Mouse (Mus musculus) MEL (cell line): Measurements from ENCODE around the gene Arl13a. TPM values are rescaled to one million over a fixed set of nuclear protein-coding genes. Genes with fewer than 3 reads are reported as not detected.
A peak's percentile ranks its signal among the peaks of the same experiment; 100 is the strongest.

Source experiments
- DNase-seq: peaks from one replicate; pipeline ENCODE4 v3.0.0; 2011; ENCODE audit warnings: low read depth, low spot score
- H3K27ac ChIP-seq: 2 replicates; pipeline ENCODE4 v1.5.1; 2012; ENCODE audit warnings: low read depth, mild to moderate bottlenecking, control low read depth, low read length, moderate library complexity; ENCODE audit not compliant: control insufficient read depth
- H3K27me3 ChIP-seq, 2 experiments: fragments of 150-350 bp in 1 of 2; sonication (generic) in 1 of 2; 2 replicates each; pipeline ENCODE4 v1.6.1; 2012; ENCODE audit warnings: low read length in 2 of 2, mild to moderate bottlenecking in 2 of 2, improper control_type of control experiment in 1 of 2, moderate library complexity in 1 of 2; ENCODE audit not compliant: insufficient read depth in 2 of 2, control insufficient read depth in 1 of 2
- H3K36me3 ChIP-seq, 2 experiments: 2 replicates each; pipeline ENCODE4 v1.6.1; 2012 to 2014; ENCODE audit warnings: low read length in 2 of 2, improper control_type of control experiment in 1 of 2, inconsistent platforms in 1 of 2, mild to moderate bottlenecking in 1 of 2; ENCODE audit not compliant: insufficient read depth in 2 of 2, control insufficient read depth in 1 of 2
- H3K4me1 ChIP-seq, 2 experiments: fragments of 150-350 bp in 1 of 2; sonication (generic) in 1 of 2; 2 replicates each; pipeline ENCODE4 v1.6.1; 2012; ENCODE audit warnings: low read length in 2 of 2, improper control_type of control experiment in 1 of 2, mild to moderate bottlenecking in 1 of 2; ENCODE audit not compliant: insufficient read depth in 2 of 2, control insufficient read depth in 1 of 2
- H3K4me3 ChIP-seq, 2 experiments: fragments of 150-350 bp in 1 of 2; sonication (generic) in 1 of 2; 2 replicates each; pipeline ENCODE4 v1.5.1; 2012; ENCODE audit warnings: low read depth in 2 of 2, low read length in 2 of 2, mild to moderate bottlenecking in 2 of 2, moderate library complexity in 2 of 2, control low read depth in 1 of 2, improper control_type of control experiment in 1 of 2; ENCODE audit not compliant: control insufficient read depth in 1 of 2, insufficient read depth in 1 of 2
- H3K79me2 ChIP-seq: 2 replicates; pipeline ENCODE4 v1.6.1; 2012; ENCODE audit warnings: mild to moderate bottlenecking, low read length, moderate library complexity; ENCODE audit not compliant: control insufficient read depth, poor library complexity, insufficient read depth
- H3K9ac ChIP-seq: 2 replicates; pipeline ENCODE4 v1.6.1; 2012; ENCODE audit warnings: low read depth, mild to moderate bottlenecking, control low read depth, low read length, moderate library complexity; ENCODE audit not compliant: control insufficient read depth, poor library complexity, severe bottlenecking
- H3K9me3 ChIP-seq: fragments of 150-350 bp; sonication (generic); replicated peaks from 2 replicates; pipeline ENCODE4 v1.6.1; 2012; ENCODE audit warnings: mild to moderate bottlenecking, low read length, improper control_type of control experiment, moderate library complexity; ENCODE audit not compliant: insufficient read depth
- BHLHE40 ChIP-seq: IDR thresholded peaks from 2 replicates; pipeline ENCODE4 v1.6.1; 2012; ENCODE audit warnings: low read depth, mild to moderate bottlenecking, inconsistent platforms, low read length, improper control_type of control experiment, borderline replicate concordance
- CHD1 ChIP-seq: IDR thresholded peaks from 2 replicates; pipeline ENCODE4 v1.6.1; 2012; ENCODE audit warnings: low read depth, mild to moderate bottlenecking, inconsistent platforms, low read length, improper control_type of control experiment
- CHD2 ChIP-seq: IDR thresholded peaks from 2 replicates; pipeline ENCODE4 v1.6.1; 2011; ENCODE audit warnings: low read length, improper control_type of control experiment
- ELF1 ChIP-seq: IDR thresholded peaks from 2 replicates; pipeline ENCODE4 v1.6.1; 2014; ENCODE audit warnings: low read depth, mild to moderate bottlenecking, inconsistent platforms, low read length, improper control_type of control experiment, moderate library complexity
- EP300 ChIP-seq, 2 experiments: IDR thresholded peaks; 2 replicates each; pipeline ENCODE4 v1.6.1; 2011; ENCODE audit warnings: improper control_type of control experiment in 2 of 2, low read length in 2 of 2, low read depth in 1 of 2, mild to moderate bottlenecking in 1 of 2
- ETS1 ChIP-seq: IDR thresholded peaks from 2 replicates; pipeline ENCODE4 v1.6.1; 2012; ENCODE audit warnings: low read depth, mild to moderate bottlenecking, inconsistent platforms, low read length, improper control_type of control experiment, moderate library complexity
- GABPA ChIP-seq: IDR thresholded peaks from 2 replicates; pipeline ENCODE4 v1.6.1; 2012; ENCODE audit warnings: low read depth, mild to moderate bottlenecking, inconsistent platforms, low read length, improper control_type of control experiment, moderate library complexity
- GATA1 ChIP-seq: IDR thresholded peaks from 2 replicates; pipeline ENCODE4 v1.6.1; 2011; ENCODE audit warnings: low read depth, low read length, improper control_type of control experiment
- HCFC1 ChIP-seq: IDR thresholded peaks from 2 replicates; pipeline ENCODE4 v1.6.1; 2012; ENCODE audit warnings: low read depth, mild to moderate bottlenecking, inconsistent platforms, low read length, improper control_type of control experiment, moderate library complexity
- MAFK ChIP-seq: IDR thresholded peaks from 2 replicates; pipeline ENCODE4 v1.6.1; 2011; ENCODE audit warnings: low read depth, mild to moderate bottlenecking, low read length, improper control_type of control experiment, borderline replicate concordance
- MEF2A ChIP-seq: IDR thresholded peaks from 2 replicates; pipeline ENCODE4 v1.6.1; 2014; ENCODE audit warnings: low read depth, mild to moderate bottlenecking, inconsistent platforms, low read length, improper control_type of control experiment; ENCODE audit not compliant: poor library complexity, insufficient replicate concordance, severe bottlenecking; ENCODE audit errors: extremely low read depth
- MYB ChIP-seq: IDR thresholded peaks from 2 replicates; pipeline ENCODE4 v1.6.1; 2011; ENCODE audit warnings: mild to moderate bottlenecking, low read depth, low read length, improper control_type of control experiment
- MYC ChIP-seq: IDR thresholded peaks from 2 replicates; pipeline ENCODE4 v1.6.1; 2011; ENCODE audit warnings: low read depth, mild to moderate bottlenecking, low read length, improper control_type of control experiment, moderate library complexity
- NELFE ChIP-seq: IDR thresholded peaks from 2 replicates; pipeline ENCODE4 v1.6.1; 2011; ENCODE audit warnings: low read depth, low read length, improper control_type of control experiment
- NRF1 ChIP-seq: IDR thresholded peaks from 2 replicates; pipeline ENCODE4 v1.6.1; 2014; ENCODE audit warnings: low read depth, mild to moderate bottlenecking, inconsistent platforms, low read length, improper control_type of control experiment, moderate library complexity; ENCODE audit not compliant: poor library complexity, insufficient read depth, severe bottlenecking
- POLR2A ChIP-seq, 2 experiments: IDR thresholded peaks; 2 replicates each; pipeline ENCODE4 v1.6.1; 2011 to 2012; ENCODE audit warnings: low read length in 2 of 2, mild to moderate bottlenecking in 2 of 2, control low read depth in 1 of 2, improper control_type of control experiment in 1 of 2, low read depth in 1 of 2, moderate library complexity in 1 of 2; ENCODE audit not compliant: control insufficient read depth in 1 of 2, insufficient read depth in 1 of 2, poor library complexity in 1 of 2
- POLR2AphosphoS5 ChIP-seq: IDR thresholded peaks from 2 replicates; pipeline ENCODE4 v1.6.1; 2012; ENCODE audit warnings: low read depth, borderline replicate concordance, mild to moderate bottlenecking, inconsistent platforms, low read length, moderate library complexity, mixed read lengths
- RCOR1 ChIP-seq: IDR thresholded peaks from 2 replicates; pipeline ENCODE4 v1.6.1; 2012; ENCODE audit warnings: low read depth, mild to moderate bottlenecking, inconsistent platforms, low read length, improper control_type of control experiment
- SIN3A ChIP-seq: IDR thresholded peaks from 2 replicates; pipeline ENCODE4 v1.6.1; 2012; ENCODE audit warnings: low read length, improper control_type of control experiment, inconsistent platforms
- SMC3 ChIP-seq: IDR thresholded peaks from 2 replicates; pipeline ENCODE4 v1.6.1; 2011; ENCODE audit warnings: low read depth, low read length, improper control_type of control experiment
- TAL1 ChIP-seq: IDR thresholded peaks from 2 replicates; pipeline ENCODE4 v1.6.1; 2012; ENCODE audit warnings: mild to moderate bottlenecking, inconsistent platforms, low read length, moderate library complexity, mixed read lengths
- TBP ChIP-seq: IDR thresholded peaks from 2 replicates; pipeline ENCODE4 v1.8.0; 2011; ENCODE audit warnings: low read depth, low read length, improper control_type of control experiment
- TCF12 ChIP-seq: IDR thresholded peaks from 2 replicates; pipeline ENCODE4 v1.6.1; 2014; ENCODE audit warnings: low read depth, mild to moderate bottlenecking, inconsistent platforms, low read length, improper control_type of control experiment, moderate library complexity
- USF1 ChIP-seq: IDR thresholded peaks from 2 replicates; pipeline ENCODE4 v1.6.1; 2014; ENCODE audit warnings: low read depth, mild to moderate bottlenecking, inconsistent platforms, low read length, improper control_type of control experiment, moderate library complexity
- USF2 ChIP-seq, 2 experiments: IDR thresholded peaks; 2 replicates each; pipeline ENCODE4 v1.6.1; 2011 to 2012; ENCODE audit warnings: improper control_type of control experiment in 2 of 2, low read length in 2 of 2, borderline replicate concordance in 1 of 2, inconsistent platforms in 1 of 2, low read depth in 1 of 2, mild to moderate bottlenecking in 1 of 2; ENCODE audit not compliant: insufficient read depth in 1 of 2
- ZC3H11A ChIP-seq: IDR thresholded peaks from 2 replicates; pipeline ENCODE4 v1.6.1; 2012; ENCODE audit warnings: low read depth, mild to moderate bottlenecking, inconsistent platforms, low read length, improper control_type of control experiment
- ZNF384 ChIP-seq: IDR thresholded peaks from 2 replicates; pipeline ENCODE4 v1.6.1; 2012; ENCODE audit warnings: low read depth, mild to moderate bottlenecking, inconsistent platforms, low read length, improper control_type of control experiment
- polyA plus RNA-seq, 2 experiments: library from polyadenylated mRNA; stranded (reverse) in 1 of 2; unstranded in 1 of 2; fragments of >175 nt in 1 of 2; fragments of >200 nt in 1 of 2; gene quantifications; 2 replicates each; pipeline versions ENCODE4 v1.2.1 to v1.2.4; 2012; ENCODE audit warnings: low replicate concordance in 2 of 2, low read depth in 1 of 2; ENCODE audit not compliant: insufficient read length in 2 of 2, insufficient read depth in 1 of 2, missing spikeins in 1 of 2
- total RNA-seq: library from RNA; depleted of rRNA; stranded (reverse); fragments of 300-350 nt; gene quantifications from 2 replicates; pipeline ENCODE4 v1.2.3, GENCODE M21; 2012

Gene Arl13a
- total and polyA plus RNA-seq, 3 experiments = 0.25 TPM; not detected in 2

DNA sequence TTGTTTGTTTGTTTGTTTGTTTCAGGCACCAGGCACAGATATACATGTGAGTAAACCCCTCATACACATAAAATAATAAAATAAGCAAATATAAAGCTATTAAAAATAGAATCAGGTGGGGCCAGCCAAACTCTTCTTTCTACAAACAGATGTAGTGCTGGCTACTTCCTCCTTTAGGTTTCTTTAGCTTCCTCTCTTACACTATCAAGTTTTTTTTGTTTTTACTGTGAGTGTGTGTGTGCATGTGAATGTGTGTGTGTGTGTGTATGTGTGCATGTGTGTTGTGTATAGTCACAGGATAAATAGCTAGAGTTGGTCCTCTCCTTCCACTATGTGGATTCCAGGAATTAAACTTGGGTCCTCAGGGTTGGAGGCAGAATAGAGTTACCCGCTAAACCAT, 12.6 kb upstream of the Arl13a start:
- Histone ChIP-seq H3K79me2 (no peaks in the 10 kb centered on the region), H3K4me3 (no peak overlapping the region), H3K9me3 (no peaks in the 10 kb centered on the region), H3K4me1 (no peaks in the 10 kb centered on the region; a peak in 1 of 4 replicates), H3K36me3 (peaks cover 0 to 12% of the 10 kb centered on the region in 2 experiments; a peak in 2 of 4 replicates), H3K27ac (no peak overlapping the region), H3K9ac (no peak overlapping the region), H3K27me3 (no peaks in the 10 kb centered on the region)
- TF ChIP-seq BHLHE40 (no peak), MYC (no peak), TCF12 (no peak), CHD1 (no peak), EP300 (IDR thresholded peaks at IDR 0.05; ENCODE audit: low read depth in 1 of 2, low read length in 2 of 2) (peak; percentile 15 to 55; a peak in 1 of 4 replicates), RCOR1 (0 out of 2 replicates have a peak, but pooled peaks have one; percentile 16), NELFE (no peak), MEF2A (no peak), POLR2A (IDR thresholded peaks at IDR 0.05; ENCODE audit: control insufficient read depth in 1 of 2, insufficient read depth in 1 of 2, low read depth in 1 of 2, low read length in 2 of 2, poor library complexity in 1 of 2) (no peak), USF2 (IDR thresholded peaks at IDR 0.05; ENCODE audit: borderline replicate concordance in 1 of 2, insufficient read depth in 1 of 2, low read depth in 1 of 2, low read length in 2 of 2) (no peak), TBP (no peak), TAL1 (no peak), CHD2 (no peak), POLR2AphosphoS5 (no peak), ZNF384 (peak; percentile 91), SMC3 (no peak), ELF1 (0 out of 2 replicates have a peak, but pooled peaks have one; percentile 23), MYB (no peak), ZC3H11A (no peak)
- DNase-seq = peak; percentile 61

DNA sequence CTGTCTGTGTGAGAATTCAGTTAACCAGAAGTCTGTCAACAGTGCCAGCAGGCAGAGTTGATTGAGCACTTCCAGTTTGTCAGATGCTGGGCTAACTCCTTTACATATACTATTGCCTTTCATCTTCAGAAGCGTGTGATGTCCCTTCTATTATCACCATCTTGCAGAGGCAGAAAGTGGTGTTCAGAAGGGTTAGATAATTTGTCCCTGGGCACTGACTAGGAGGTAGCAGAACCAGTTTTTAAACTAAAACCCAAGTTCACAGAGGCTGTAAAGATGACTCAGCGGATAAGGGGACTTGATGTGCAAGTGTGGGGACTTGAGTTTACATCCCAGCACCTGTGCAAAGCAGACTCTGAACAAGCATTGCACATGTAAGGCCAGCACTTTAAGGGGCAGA, 21.2 kb downstream of the Arl13a start:
- H3K4me3 ChIP-seq = no peak overlapping the region
- peak; percentile 78 for DNase-seq

More for the DNA sequence above, 21.2 kb downstream of the Arl13a start:
- Histone ChIP-seq H3K4me1 (peaks cover 5 to 10% of the 10 kb centered on the region in 2 experiments; a peak in 3 of 4 replicates), H3K36me3 (peaks cover 0 to 12% of the 10 kb centered on the region in 2 experiments; a peak in 2 of 4 replicates), H3K27me3 (no peaks in the 10 kb centered on the region), H3K79me2 (no peaks in the 10 kb centered on the region), H3K9me3 (no peaks in the 10 kb centered on the region), H3K27ac (peak overlapping the region; percentile 1; the same call in 1 of the 2 replicates), H3K9ac (no peak overlapping the region)
- TF ChIP-seq RCOR1 (peak; percentile 56; the same call in 1 of the 2 replicates), EP300 (IDR thresholded peaks at IDR 0.05; ENCODE audit: low read depth in 1 of 2, low read length in 2 of 2) (peak; percentile 79 to 80), GABPA (0 out of 2 replicates have a peak, but pooled peaks have one; percentile 44), SMC3 (peak; percentile 4; the same call in 1 of the 2 replicates), TAL1 (peak; percentile 29; the same call in 1 of the 2 replicates), TCF12 (peak; percentile 83), ETS1 (peak; percentile 60; the same call in 1 of the 2 replicates), GATA1 (peak; percentile 78), NRF1 (no peak), MAFK (peak; percentile 74; the same call in 1 of the 2 replicates), USF1 (no peak), TBP (no peak), HCFC1 (no peak), SIN3A (0 out of 2 replicates have a peak, but pooled peaks have one; percentile 37), MYC (0 out of 2 replicates have a peak, but pooled peaks have one; percentile 42)
